Mouse (Mus musculus) urinary bladder, adult 2 months (tissue): ENCODE results near the gene Trpm3. TPM values are rescaled to one million over a fixed set of nuclear protein-coding genes. Genes with fewer than 3 reads are reported as not detected.

Source experiments
- DNase-seq: peaks from one replicate; pipeline ENCODE4 v3.0.0; 2022; ENCODE audit warnings: low spot score
- polyA plus RNA-seq: library from polyadenylated mRNA; depleted of rRNA; stranded (reverse); fragments of >200 nt; gene quantifications from 2 replicates; pipeline ENCODE4 v1.2.3, GENCODE M21; 2012

Trpm3 gene
- polyA plus RNA-seq, 1 experiment, result 0.15 TPM

DNA sequence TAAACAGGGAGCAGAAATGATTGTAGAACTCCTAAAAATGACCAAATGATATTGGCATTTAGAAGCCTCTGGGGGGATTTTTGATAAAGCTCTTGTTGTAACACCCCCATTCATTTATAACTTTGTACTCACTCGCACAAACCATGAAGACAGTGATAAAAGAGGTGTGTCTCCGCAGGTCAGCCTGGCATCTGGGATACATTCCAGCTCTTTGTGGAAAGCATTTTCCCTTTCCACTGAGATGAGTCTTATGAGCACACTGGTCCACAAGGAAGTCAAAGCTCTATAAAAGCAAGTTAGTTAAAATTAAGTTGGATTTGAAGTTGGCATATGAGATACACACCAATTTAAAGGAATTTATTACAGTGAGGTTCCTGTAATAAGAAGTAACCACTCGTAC, 600.4 kb downstream of the Trpm3 start:
- DNase-seq, result no peak

DNA sequence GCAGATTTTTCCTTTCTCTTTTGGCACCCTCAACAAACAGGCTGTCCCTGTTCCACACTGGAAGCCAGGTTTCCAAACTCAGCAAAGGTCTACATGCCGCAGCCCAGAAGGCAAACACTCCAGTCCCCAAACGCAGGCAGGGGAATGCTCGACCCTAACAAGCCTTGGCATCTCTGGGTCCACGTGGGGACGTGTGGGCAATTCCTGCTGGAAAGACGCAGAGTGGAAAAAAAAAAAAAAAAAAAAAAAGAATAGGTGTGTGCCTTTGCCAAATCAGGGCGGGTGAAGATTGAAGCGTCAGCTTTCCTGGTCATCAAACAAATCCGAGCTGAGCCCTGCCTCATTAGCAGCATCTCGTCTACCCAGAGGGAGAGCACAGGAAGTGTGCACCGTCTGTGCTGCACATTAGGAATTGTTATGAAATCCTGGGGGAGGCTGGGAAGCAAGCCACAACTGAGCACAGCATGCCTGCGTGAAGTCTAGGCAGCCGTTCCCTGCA, 614.5 kb downstream of the Trpm3 start:
- DNase-seq, result no peak

DNA sequence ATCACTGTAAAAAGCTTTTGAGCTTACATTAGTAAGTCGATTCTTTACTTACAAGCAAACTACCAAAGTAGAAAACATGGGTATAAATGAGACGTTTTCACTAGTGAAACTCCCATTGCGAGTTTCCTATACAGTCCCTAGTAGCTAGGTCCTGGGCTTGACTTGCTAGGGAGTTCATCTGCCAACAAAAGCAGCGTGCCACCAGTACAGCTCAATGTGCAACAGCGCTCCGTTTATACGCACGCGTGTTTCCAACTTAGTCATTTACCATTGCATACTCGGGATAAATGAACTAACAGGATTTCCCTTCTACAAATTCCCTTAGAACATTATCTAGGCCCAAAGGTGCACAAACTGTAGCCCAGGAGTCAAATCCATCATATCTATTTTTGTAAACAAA, 615.2 kb downstream of the Trpm3 start:
- DNase-seq, result no peak

DNA sequence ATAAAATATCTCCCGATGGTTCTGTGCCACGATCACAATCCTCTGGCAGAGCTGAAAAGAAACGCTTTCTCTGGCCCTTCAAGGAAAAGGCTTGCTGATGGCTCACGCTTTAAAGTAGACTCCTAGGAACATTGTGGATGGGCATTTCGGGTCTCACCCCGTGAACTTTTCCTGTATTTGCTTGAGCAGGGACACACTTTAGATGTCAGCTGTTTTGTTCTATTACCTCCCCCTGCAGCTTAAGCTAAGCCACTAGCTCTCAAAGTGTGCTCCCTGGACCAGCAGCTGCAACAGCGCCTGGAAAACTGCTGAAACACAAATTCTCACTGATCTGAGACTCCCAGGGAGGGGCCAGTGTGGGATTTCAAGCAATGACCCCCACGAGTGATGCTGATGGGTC, 615.7 kb downstream of the Trpm3 start:
- DNase-seq, result no peak

DNA sequence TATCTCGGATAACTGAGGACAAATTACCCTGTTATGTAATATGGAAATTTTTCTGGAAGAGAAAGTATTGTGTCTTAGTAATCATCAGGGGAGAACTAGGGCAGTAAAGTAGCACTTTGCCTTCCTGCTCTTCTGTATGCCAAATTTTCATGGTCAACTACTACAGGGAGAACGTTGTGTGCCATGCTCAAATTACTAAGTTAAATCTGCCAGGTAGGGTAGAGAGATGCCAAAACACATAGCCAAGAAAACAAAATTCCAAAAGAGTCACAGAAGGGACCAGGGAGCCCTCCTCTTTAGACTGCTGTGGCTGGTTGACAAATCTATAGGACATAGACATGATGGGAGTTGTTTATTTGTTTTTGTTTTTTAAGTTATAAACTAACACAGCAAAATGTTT, 619.6 kb downstream of the Trpm3 start:
- no peak for DNase-seq

DNA sequence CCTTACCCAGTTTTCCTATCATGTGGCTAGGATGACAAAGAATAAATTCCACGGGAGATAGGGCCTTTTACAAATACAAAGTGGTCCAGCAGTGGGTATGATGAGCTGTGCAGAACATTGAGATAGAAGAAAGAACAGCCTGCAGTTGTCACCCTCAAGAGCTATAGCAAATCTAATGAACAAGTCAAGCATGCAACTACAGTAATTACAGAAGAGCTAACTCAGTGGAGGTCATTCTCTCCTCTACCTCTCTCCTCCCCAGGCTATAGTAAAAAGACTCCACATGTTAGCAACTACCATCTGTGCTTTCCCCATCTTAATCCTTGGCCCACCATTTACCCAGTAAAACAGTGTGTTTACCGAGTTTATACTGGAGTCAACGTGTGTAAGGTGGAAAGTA, 629.4 kb downstream of the Trpm3 start:
- DNase-seq, result no peak

DNA sequence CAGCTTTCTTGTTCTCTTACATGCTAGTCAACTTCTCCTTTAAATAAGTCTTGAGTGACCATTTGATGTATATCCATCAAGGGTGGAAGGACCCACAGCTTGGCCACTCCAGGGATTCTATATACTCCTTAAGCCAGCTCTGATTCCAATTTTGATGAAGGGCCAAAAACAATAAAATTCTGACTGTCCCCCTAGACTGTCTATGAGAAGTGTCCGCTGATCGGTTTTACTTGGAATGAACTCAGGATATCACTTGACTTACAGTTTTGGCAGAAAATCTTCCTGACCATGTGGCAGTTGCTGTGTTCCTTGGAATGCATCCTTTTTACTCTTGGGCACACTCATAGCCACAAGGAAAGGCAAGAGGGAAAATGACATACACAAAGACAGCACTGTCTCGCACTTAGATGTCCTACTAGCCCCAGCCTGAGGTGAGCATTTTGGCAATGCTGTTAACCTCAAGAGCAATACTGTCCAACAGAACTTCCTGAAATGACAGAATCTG, 636.4 kb downstream of the Trpm3 start:
- no peak for DNase-seq

DNA sequence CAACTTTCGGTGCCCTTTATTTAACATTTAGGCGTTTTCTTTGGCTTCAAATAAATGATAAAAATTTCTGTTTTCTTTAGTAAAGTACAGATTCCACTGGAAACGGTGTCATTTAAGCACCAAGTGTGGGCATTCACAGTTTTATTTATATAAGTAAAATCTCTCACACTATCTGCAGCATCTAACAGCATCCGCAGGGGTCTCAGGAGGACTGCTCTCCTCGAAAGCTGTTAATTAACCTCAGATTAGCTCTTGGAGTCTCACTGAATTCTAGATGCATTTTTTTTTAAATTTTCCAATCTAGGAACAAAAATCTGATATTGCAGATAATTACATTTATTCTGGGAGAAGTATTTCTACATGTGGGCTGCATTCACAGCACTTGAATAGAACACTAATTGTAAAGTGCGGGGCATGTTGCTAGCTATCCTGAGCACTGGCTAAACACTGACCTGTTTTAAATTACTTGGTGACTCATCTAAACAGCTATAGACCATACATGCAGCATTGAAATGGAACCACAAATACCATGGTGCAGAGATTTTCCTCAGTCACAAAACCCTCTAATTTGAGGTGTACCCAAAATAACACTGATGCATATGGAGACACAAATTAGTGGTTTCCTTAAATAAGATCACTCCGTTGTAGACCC, 641.5 kb downstream of the Trpm3 start:
- DNase-seq, result no peak

DNA sequence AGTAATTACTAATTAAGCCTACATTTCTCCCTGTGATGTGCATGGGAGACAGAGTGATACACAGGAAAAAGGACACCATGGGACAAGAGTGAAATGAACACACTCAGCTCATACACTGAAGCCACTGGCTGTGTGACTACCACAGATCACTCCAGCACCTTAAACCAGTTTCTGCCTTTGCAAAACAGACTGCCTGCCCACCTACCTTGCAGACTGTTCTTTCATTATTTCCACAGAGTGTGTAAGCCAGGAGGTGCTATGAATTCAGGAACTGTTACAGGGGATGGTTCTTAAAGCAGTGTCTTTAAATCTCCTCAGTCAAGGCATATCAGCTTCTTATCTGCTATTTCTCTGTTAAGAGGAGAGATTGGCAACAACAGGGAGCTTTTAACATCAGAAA, 642.7 kb downstream of the Trpm3 start:
- DNase-seq, result no peak

DNA sequence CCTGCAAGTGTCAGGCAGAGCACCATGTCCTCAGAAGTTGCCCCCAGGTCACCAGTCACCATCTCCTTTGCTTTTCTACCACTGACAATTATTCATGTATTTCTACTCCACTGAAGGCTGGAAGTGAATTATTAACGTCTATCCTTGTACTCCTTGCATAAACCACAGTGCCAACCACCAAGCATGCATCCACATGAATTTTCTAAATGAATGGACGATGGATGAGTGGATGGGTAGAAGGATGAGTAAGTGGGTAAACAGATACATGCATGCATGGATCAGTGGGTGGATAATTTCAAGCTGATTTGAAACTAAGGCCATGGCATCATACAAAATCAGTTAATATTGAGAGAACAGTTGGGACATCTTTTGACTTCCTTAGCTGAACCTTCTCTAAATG, 644.9 kb downstream of the Trpm3 start:
- DNase-seq, result no peak

DNA sequence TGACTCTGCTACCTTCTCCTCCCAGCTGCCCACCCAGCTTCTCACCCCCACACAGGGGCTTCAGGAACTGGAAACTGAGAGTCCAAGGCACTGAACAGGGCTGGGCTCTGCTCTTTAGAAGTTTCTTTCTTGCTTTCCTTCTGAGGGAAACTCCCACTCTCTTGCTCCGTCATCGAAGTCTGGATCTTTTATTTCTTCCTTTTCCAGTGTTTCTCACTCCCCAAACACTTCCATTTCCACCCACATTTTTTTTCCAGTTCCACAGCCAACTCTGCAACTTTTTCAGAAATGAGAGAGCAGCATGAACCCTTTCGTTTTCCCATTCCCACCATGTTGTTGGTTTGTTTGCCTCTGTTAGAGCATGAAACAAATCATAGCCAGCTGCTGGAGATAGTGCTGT, 650.9 kb downstream of the Trpm3 start:
- no peak for DNase-seq

DNA sequence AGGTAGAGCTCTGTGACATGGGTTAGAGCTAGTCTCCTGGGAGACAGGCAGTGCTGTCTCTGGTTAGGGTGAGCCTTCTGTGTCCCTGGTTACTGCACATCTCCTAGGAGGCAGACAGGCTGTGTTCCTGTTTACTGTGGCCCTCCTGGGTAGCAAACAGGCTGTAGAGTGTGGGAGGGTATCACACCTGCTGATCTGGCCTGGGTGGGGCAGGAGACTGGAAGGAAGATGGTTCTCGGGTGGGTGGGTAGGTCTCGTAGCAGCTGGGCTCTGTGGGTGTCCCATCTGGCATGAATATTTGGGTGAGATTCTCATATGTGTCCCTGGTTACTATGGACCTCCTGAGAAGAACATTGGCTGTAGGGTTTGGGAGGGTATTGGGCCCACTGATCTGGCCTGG, 658.1 kb downstream of the Trpm3 start:
- DNase-seq, result no peak

DNA sequence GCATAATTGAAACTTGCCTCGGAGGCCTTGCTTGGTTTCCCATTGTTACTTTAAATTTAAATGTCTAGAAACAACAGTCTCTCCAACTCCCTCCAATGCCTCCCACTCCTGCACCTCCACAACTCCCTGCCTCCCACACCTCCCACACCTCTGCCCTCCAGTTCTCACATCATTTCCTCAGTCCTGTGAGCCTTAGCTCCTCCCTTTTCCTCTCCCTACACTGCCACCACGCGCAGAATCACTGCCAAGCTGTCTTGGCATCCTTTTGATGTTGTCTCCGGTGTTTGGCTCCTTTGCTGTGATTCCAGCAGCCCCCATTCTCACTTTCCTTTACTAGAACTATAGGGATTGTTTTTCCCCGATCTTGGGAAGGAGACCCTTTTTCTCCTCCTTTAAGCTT, 661.6 kb downstream of the Trpm3 start:
- DNase-seq, result no peak

DNA sequence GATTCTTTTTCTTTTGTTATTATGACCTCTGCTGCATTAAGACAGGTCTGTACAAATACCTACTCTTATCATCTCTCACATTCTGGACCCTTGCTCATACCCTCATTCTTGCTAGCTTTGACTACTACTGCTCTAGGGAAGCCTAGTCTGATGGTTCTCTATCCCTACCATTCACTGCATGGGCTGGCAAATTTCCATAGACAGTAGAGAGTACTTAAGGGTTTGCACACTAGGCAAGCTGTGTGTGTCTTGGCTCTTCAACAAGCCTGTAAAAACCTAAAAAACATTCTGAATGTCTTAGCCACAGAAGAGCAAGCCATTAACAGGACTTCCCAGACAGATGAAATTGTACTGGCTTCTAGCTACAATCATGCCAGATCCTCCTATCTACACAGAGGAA, 664.5 kb downstream of the Trpm3 start:
- no peak for DNase-seq

DNA sequence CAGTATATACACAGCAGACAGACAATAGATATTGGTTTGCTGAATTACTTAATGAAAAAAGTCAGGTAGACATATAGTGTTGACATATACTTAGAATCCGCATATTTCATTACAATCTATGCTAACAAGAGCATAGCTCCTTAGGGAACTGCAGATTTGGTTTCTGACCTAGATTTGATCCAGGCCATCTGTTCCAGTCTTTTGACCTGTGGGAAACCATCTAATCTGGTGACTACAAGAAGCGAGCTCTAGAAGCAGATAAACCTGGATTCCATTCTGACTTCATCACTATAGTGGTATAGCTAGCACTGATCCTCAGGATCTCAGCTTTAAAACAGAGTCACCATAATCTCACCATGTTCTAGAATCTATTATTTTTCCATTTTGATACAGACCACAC, 665.5 kb downstream of the Trpm3 start:
- DNase-seq, result no peak

DNA sequence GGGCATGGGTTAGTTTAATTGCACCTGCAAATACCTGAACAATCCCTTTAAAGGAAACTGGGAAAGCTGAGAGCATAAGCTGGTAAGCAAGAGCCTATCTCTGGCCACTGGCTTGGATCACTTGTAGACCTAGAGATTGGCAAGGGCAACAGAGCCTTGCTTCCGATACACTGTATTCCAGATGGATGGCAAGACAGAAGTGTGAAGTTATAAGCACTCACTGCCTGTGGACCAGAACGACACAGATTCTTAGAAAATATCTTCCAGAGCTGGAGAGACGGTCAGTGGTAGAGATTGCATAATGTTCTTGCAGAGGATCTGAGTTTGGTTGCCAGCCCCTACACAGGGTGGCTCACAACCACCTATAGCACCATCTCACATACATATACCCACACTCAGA, 671.4 kb downstream of the Trpm3 start:
- no peak for DNase-seq

DNA sequence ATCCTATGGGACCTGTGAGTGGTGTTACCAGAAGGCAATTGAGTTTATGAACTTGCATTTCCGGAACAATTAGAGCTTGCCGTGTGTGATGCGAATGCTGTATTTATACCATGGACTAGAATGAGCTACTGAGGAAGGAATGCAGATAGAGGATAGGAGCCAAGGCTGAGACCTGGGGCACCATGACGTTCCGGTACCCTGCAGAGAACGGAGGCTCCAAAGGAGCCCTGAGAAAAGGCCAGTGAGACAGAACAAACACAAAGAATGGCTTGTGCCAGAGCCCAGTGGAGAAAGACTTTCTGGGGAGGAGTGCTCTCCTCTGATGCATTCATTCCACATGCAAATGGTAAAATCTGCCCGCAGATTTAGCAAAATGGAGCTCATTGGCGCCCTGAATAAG, 682.9 kb downstream of the Trpm3 start:
- DNase-seq, result no peak

DNA sequence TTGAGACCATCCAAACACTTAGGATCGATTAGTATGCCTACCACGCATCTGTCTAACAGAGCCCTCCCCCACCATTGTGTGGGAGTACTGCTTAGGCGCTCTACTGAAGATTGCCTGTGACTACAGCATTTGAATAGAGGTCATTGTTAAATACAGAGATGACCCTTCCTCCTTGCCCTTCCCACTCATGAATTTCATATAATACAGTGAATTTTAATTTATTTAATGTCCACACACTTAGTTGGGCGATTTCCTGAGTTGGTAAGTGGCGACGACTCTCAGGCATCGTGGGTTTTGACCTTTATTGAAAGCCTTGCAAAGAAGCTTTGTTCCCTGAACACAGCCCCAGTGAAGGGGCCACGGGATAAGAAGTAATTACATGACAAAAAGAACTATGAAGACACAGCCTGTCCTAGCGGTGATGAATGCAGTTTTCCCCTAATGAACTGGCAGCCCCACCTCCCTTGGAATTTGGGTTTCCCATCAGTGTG, 684.7 kb downstream of the Trpm3 start:
- DNase-seq, result no peak

DNA sequence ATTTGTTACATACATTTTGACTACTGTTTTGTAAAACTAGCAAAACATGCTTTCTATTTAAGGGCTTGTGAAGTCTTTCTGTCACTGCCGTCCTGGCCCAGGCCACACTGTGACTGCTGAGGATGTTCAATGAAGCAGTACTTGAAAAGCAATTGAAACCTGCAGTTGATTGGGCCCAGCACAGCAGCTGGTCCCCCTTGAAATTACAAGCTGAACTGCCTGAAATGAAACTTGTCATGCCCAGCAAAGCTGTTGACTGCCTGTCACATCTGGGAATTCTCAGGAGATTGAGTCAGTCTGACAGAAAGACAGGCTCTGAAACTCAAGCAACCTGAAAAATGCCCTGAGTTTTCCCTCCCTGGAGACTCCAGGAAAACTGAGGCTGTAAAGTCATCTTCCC, 687.0 kb downstream of the Trpm3 start:
- no peak for DNase-seq

DNA sequence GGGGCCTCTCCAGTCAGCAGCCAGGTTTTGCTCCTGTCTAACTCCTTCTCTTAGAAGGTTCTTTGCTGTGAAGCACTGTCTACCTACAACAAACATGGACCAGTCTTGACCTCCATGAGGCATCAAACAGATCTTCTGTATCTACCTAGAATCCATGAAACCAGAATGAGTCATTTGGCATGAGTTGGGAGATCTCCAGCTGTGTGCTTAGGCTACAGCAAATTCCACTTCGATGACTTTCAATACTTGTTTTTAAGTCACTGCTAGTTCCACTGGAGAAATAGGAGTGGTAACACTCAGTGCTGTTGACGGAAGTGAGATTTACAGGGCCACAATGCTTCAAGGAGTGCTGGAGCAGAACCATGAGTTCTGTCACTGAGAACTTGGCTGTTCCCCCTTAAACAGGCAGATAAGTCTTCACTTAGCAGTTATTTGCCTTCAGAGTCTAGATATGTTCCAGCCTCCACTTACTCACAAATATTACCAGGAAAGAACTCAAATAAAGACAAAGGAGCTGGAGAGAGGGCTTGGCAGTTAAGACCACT, 689.4 kb downstream of the Trpm3 start:
- DNase-seq, result no peak

DNA sequence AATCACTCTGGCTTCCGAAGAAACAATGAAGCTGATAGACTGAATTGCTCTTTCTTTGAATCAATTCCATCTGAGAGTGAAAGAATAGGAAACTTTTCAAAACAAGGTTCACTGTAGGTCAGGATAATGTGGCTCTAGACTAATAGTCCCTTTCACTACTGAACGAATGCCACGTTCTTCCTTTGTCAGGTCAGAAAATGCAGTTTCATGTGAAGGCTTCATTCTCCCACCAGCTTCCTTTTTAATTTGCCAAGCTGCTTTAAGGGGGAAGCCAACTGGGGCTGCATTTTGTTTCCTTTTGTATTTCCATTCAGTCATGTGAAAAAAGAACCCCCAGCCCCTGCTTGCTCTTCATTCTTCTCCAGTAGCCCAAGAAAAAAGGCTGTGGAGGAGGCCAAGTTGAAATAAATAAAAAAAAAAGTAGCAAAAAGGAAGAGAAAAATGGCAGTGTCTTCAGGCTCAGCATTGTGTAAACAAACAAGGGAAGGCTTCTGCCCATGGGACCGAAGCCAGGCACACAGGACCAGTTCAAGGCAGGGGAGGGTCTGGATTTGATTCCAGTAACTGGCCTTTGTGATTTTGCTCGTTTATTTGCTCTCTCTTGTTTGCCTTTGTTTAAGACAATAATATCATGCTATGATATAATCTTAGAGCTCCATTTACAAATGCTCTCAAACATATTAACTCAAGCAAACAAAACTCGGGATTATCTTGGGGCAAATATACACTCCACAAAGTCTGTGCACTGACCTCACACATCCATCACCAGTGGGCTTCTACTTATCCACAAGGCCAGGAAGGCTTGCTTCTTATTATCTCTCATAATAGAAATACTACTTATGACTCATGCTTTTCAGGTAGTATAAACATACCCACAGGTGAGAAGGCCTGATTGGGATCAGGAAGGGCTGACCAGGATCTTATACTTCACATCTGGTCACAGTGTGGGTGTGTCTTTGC, 702.5 kb downstream of the Trpm3 start:
- no peak for DNase-seq

DNA sequence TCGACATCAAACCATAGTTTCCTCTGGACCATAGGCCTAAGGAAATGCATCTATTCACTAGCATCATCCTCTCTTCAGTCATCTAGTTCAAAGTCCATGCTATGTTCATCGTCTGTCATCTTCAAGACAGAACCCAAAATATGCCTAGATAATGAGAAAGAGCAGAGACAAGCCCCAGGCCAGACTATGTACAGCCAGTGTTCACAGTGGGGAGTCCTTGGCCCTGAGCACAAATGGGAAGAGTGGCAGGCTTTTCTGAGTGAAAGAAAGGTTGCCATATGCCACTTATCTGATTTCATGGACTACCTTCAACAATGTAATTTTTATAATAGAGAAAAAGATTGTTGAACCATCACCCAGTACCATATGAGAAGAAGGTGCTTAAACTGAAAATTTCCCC, 703.9 kb downstream of the Trpm3 start:
- DNase-seq, result no peak

DNA sequence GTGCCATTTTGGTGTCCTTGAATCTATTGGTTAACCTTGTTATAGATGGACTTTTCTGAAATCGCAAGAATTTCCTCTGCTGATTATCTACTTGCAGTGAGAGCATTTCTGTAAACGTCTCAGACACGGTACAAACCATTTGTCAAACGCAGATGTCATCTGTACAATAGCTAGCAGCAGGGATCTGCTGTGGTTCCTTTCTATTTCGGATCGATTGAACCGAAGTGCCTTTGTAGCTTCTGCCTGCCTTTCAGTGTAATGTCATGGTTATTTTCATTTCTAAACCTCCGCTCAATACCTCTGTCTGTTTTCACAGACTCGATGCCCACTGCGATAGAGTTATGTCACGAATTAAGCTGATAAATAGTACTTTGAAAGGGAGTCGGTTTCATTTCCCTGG, 708.9 kb downstream of the Trpm3 start:
- DNase-seq, result no peak
